Mouse (Mus musculus) forebrain, embryonic 16.5 days (tissue): ENCODE measurements around the gene Csnk1g2. TPM values are rescaled to one million over a fixed set of nuclear protein-coding genes. Genes with fewer than 3 reads are reported as not detected.
A peak's percentile ranks its signal among the peaks of the same experiment; 100 is the strongest.

Experiments used
- ATAC-seq: fragments of 200-750 bp; cut with Nextera tagmentation; 2 replicates; pipeline ENCODE4 v1.8.0; 2017; ENCODE audit warnings: mild to moderate bottlenecking, moderate library complexity
- H3K27ac ChIP-seq: fragments of 300-500 bp; sonication (generic); 2 replicates; pipeline ENCODE4 v1.5.1; 2014; ENCODE audit warnings: low read length, control low read depth
- H3K27me3 ChIP-seq: fragments of 300-500 bp; sonication (generic); replicated peaks from 2 replicates; pipeline ENCODE4 v1.6.1; 2014; ENCODE audit warnings: low read length; ENCODE audit not compliant: control insufficient read depth, insufficient read depth
- H3K36me3 ChIP-seq: fragments of 300-500 bp; sonication (generic); 2 replicates; pipeline ENCODE4 v1.6.1; 2014; ENCODE audit not compliant: control insufficient read depth, insufficient read depth
- H3K4me1 ChIP-seq: fragments of 300-500 bp; sonication (generic); replicated peaks from 2 replicates; pipeline ENCODE4 v1.6.1; 2014; ENCODE audit warnings: low read length; ENCODE audit not compliant: control insufficient read depth, insufficient read depth
- H3K4me2 ChIP-seq: fragments of 300-500 bp; sonication (generic); 2 replicates; pipeline ENCODE4 v1.6.1; 2014; ENCODE audit warnings: mild to moderate bottlenecking, low read length, control low read depth
- H3K4me3 ChIP-seq: fragments of 300-500 bp; sonication (generic); replicated peaks from 2 replicates; pipeline ENCODE4 v1.5.1; 2014; ENCODE audit warnings: mild to moderate bottlenecking, low read length, control low read depth
- H3K9ac ChIP-seq: fragments of 300-500 bp; sonication (generic); replicated peaks from 2 replicates; pipeline ENCODE4 v1.6.1; 2014; ENCODE audit warnings: low read depth, low read length, control low read depth
- H3K9me3 ChIP-seq: fragments of 300-500 bp; sonication (generic); 2 replicates; pipeline ENCODE4 v1.6.1; 2016; ENCODE audit warnings: low read length; ENCODE audit not compliant: control insufficient read depth
- WGBS: fragments of 180-500 bp; shearing (Covaris S2); extraction: QIAGEN DNeasy Blood & Tissue Kit; methylation state at CpG from one replicate; pipeline ENCODE4 v1.1.7; 2014; 5-methylcytosine and 5-hydroxymethylcytosine counted together
- polyA plus RNA-seq: library from polyadenylated mRNA; unstranded; fragments of >200 nt; fragmentation: Nextera tagmentation; extraction: Ambion mirVana; gene quantifications from 2 replicates; pipeline ENCODE4 v1.2.1, GENCODE M21; 2015

Csnk1g2 gene
- polyA plus RNA-seq, 1 experiment from 2014 or later, result 96.9 TPM

DNA sequence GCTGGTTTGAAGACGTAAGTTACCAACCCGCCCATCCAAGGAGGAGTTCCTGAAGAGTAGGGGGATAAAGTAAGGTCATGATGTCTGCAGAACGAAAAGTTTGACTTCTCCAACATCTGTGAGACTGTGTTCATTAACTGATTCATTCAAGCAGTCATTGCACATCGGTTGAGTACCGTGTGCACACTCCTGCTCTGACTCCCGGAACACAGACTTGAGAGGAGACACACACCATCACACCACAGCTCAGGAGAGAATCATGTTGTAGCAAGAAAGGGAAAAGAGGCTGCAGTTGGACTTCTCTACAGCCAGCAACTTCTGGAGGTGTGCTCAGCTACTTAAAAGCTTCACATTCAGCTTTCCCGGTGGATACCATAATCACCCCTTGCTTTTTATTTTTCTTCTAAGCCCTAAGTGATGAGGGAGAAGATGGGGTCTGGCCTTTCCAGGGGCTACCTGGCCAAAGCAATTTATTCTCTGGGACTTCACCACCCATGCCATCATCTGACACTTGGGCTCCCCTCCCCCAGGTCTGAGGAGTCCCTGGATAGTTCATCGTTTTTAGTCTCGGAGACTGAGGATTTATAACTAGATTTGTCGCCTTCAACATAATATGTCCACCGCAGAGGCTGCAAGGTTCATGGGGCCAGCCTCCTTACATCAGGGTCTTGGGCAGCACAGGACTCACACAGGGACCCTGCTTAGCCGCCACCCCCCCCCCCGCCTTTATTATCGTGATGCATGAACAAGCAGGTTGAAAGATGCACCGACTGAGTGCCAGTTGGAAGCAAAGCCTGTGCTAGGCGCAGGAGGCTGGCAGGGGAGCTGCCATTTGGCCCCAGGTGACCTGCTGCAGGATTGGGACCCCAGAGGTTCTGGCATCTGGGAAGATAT lies 1.6 kb upstream of the Csnk1g2 start:
- Histone ChIP-seq H3K36me3 (no peaks in the 10 kb centered on the region), H3K27ac (peak overlapping the region; percentile 99), H3K9ac (peak overlapping the region; percentile 70), H3K9me3 (no peaks in the 10 kb centered on the region), H3K4me3 (peak overlapping the region; percentile 66), H3K4me2 (peak overlapping the region; percentile 86), H3K27me3 (no peaks in the 10 kb centered on the region), H3K4me1 (peaks cover 26% of the 10 kb centered on the region)
- ATAC-seq, result no peak
- WGBS, result 56% methylated on average over 16 of the region's 16 CpGs

DNA sequence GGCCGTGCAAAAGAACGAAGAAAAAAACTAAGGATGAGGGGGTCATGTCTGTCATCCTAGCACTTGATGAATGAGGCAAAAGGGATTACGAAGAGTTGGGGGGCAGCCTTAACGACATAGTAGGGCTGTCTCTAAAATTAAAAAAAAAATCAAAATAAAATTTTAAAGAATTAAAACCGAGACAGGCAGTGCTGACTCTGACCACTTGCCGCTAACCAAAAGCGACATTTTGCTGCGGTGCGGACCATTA lies 1.0 kb upstream of the Csnk1g2 start:
- H3K9me3 ChIP-seq, result no peaks in the 10 kb centered on the region
- no peak for ATAC-seq
- WGBS, result 4% methylated on average over 9 of the region's 9 CpGs

DNA sequence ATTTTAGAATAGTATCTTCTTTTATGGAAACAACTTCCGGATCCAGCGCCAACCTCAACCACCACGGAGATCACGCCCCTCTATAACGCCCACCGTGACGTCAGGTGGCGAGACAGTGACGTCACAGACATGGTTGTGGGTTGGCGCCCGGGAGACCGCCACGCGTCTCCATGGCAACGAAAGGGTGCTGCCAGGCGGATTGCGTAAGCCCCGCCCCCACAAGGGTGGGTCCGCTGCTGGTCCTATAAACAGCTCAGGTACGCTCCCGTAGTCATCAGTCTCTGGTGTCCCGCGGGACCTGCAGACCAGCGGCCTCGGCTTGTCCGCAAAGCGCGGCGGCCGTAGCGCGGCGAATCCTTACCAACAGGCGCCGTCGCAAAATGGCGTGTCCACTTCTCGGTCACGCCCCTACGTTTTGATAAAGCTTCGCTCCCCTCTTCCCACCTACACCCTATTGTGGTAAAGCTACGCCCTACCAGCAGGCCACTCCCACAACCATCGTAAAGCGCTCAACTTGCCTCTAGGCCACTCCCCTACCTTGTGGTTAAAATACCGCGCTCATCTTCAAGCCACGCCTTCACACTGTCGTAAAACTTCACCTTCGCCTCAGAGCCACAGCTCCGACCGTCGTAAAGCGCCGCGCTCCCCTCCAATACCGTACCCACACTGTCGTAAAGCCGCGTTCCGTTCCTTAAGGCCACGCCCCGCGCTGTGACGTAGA lies 538 bp upstream of the Csnk1g2 start:
- peak overlapping the region; percentile 70 for H3K9ac ChIP-seq
- H3K4me3 ChIP-seq, result peak overlapping the region; percentile 66
- peak overlapping the region; percentile 99 for H3K27ac ChIP-seq
- peaks cover 26% of the 10 kb centered on the region for H3K4me1 ChIP-seq
- ATAC-seq, result peak; percentile 96
- H3K27me3 ChIP-seq, result no peaks in the 10 kb centered on the region
- under 1% methylated on average over 64 of the region's 64 CpGs for WGBS
- no peaks in the 10 kb centered on the region for H3K36me3 ChIP-seq
- H3K4me2 ChIP-seq, result peak overlapping the region; percentile 86
- no peaks in the 10 kb centered on the region for H3K9me3 ChIP-seq

More for the DNA sequence above, 1.0 kb upstream of the Csnk1g2 start:
- Histone ChIP-seq H3K4me3 (peak overlapping the region; percentile 66), H3K4me2 (peak overlapping the region; percentile 86), H3K9ac (peak overlapping the region; percentile 70), H3K27me3 (no peaks in the 10 kb centered on the region), H3K4me1 (peaks cover 26% of the 10 kb centered on the region), H3K27ac (peak overlapping the region; percentile 99), H3K36me3 (no peaks in the 10 kb centered on the region)

DNA sequence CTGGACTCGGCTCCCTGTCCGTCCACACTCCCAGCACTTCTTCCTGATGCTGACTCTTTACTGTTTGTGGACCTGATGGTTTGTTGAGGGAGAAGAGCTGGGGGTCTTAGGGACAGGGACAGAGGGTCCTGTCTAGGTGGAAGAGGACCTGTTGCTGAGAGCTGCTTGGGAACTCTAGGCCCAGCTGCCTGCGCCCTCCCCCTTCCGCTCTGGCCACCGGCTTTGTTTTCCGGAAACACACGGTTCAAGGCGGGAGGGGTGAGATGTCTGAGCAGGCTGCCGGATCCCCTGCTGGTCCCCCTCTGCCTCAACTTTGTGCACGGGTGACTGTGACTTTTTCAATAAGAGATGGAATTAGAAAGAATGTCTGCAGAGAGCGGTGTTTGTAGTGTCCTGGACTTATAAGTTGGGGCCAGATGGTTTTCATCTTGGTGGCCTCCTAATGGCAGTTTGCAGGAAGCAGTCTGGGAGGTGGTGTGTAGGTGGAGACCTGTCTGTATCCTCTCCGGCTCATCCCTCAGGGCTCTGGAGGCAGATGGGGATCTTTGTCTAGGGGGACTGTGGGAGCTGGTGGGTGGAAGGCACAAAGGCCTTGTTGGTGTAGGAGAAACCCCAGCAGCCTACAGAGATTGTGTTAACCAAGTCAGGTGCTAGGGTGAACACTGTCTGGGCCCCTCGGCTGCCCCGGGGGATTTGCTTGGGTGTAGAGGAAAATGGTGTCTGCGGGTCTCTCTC lies 986 bp downstream of the Csnk1g2 start:
- WGBS, result 17% methylated on average over 15 of the region's 15 CpGs
- no peaks in the 10 kb centered on the region for H3K36me3 ChIP-seq
- peak overlapping the region; percentile 66 for H3K4me3 ChIP-seq
- peak overlapping the region; percentile 92 for H3K9ac ChIP-seq
- peaks cover 28% of the 10 kb centered on the region for H3K4me1 ChIP-seq
- no peaks in the 10 kb centered on the region for H3K27me3 ChIP-seq
- H3K27ac ChIP-seq, result peak overlapping the region; percentile 63
- H3K9me3 ChIP-seq, result no peaks in the 10 kb centered on the region
- ATAC-seq, result no peak
- peak overlapping the region; percentile 80 for H3K4me2 ChIP-seq

DNA sequence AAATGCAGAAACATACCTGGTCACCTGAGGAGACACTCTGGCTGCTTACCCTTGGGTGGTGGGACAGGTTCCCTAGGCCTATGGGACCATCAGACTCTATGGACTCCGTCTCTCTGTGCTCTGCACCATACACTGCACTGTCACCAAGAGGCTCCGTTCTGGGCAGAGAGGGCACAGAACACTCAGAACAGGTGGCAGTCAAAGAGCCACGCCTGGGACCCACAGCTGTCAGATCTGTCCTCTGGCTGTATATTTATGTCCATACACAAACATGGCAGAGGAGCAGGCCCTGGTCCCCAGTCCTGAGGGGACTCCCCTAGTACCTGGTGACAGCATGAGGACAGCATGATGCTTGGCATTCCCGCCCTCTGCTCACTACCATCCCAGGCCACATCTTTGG lies 3.1 kb downstream of the Csnk1g2 start:
- Histone ChIP-seq H3K4me3 (no peak overlapping the region), H3K36me3 (no peaks in the 10 kb centered on the region), H3K4me2 (no peak overlapping the region), H3K4me1 (peaks cover 28% of the 10 kb centered on the region), H3K27ac (no peak overlapping the region), H3K9me3 (no peaks in the 10 kb centered on the region), H3K27me3 (no peaks in the 10 kb centered on the region), H3K9ac (no peak overlapping the region)
- ATAC-seq, result no peak
- whole genome bisulfite sequencing, result 89% methylated on average over 4 of the region's 4 CpGs

DNA sequence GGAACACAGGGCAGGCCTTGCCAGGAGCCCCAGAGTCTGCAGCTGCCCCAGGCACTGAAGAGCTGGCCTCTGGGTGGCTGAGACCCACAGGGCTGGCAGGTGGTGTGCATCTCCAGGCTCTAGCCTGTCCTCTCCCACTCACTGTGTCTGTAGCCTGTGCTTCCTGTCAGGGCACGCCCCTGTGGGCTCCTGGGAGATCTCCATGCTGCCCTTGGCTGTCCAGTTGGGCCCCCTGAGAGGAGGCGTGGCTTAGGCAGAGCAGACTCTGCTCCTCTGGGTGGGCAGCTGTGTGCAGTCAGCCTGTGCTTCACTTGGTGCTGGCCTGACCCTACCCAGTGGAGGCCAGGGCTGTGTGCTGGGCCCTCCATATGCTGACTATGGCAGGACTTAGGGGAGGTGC lies 5.0 kb downstream of the Csnk1g2 start:
- Histone ChIP-seq H3K4me3 (no peak overlapping the region), H3K27me3 (no peaks in the 10 kb centered on the region), H3K36me3 (no peaks in the 10 kb centered on the region), H3K9ac (no peak overlapping the region), H3K9me3 (no peaks in the 10 kb centered on the region), H3K4me2 (no peak overlapping the region), H3K27ac (no peak overlapping the region), H3K4me1 (peaks cover 23% of the 10 kb centered on the region)
- ATAC-seq, result no peak
- 74% methylated on average over 2 of the region's 2 CpGs for WGBS

DNA sequence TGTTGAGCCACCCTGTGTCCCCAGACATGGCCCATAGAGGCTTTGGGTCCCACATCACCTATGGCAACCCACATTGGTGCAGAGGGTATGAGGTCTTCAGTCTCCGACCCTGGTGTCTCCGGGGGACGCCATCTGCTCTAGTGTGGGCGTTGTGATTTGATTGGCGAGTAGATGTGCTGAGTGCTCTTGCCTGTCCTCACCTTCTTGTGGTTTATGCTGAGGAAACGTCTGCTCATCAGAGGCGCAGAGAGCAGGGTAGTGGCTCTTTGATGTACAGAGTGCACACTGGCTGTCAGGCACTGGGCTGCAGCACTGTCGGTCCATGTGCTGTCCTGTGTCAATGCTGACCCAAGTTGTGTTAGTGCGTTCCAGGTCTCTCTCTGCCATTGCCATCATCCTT lies 6.3 kb downstream of the Csnk1g2 start:
- no peak overlapping the region for H3K9ac ChIP-seq
- no peaks in the 10 kb centered on the region for H3K9me3 ChIP-seq
- no peaks in the 10 kb centered on the region for H3K36me3 ChIP-seq
- H3K4me1 ChIP-seq, result peaks cover 13% of the 10 kb centered on the region
- no peak overlapping the region for H3K4me2 ChIP-seq
- H3K27ac ChIP-seq, result no peak overlapping the region
- WGBS, result 86% methylated on average over 9 of the region's 9 CpGs
- H3K27me3 ChIP-seq, result no peaks in the 10 kb centered on the region
- ATAC-seq, result no peak
- H3K4me3 ChIP-seq, result no peak overlapping the region

DNA sequence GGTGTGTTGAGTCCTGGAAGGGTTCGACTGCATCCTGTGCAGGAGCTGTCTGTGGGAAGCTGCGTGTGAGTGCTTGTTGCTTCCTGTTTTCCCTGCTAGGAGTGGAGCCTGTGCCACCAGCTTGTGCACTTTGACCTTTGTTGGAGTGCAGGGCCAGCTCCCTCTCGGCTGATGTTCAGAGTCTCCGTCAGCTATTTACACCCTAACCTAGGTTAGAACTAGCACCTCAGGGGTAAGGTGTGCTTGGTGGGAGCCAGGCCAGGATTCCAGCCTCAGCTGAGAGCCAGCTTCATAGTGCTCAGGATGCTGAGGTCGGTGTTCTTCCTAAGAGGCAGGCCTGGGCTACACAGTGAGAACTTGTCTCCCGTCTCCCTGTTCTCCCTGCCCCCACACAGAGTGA lies 12.7 kb downstream of the Csnk1g2 start:
- H3K9ac ChIP-seq, result no peak overlapping the region
- 94% methylated on average over 6 of the region's 6 CpGs for whole genome bisulfite sequencing
- no peak overlapping the region for H3K4me2 ChIP-seq
- no peak overlapping the region for H3K4me3 ChIP-seq
- no peaks in the 10 kb centered on the region for H3K4me1 ChIP-seq
- ATAC-seq, result no peak
- H3K9me3 ChIP-seq, result no peaks in the 10 kb centered on the region
- H3K36me3 ChIP-seq, result peaks cover 34% of the 10 kb centered on the region
- H3K27ac ChIP-seq, result no peak overlapping the region
- H3K27me3 ChIP-seq, result no peaks in the 10 kb centered on the region

DNA sequence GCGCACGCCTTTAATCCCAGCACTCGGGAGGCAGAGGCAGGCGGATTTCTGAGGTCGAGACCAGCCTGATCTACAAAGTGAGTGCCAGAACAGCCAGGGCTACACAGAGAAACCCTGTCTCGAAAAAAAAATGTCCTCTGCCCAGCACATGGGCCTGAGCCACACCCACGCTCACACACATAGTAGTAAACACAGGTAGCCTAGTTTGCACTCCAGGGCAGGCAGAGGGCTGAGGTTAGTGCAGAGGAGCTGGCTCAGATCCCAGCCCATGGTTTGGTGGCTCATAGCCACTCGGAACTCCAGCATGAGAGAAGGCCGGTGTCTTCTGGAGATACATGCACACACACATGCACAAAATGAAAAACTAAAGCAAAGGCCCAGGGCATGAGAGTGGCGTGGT lies 24.3 kb downstream of the Csnk1g2 start:
- Histone ChIP-seq H3K4me3 (no peak overlapping the region), H3K9ac (no peak overlapping the region), H3K4me2 (no peak overlapping the region), H3K9me3 (no peaks in the 10 kb centered on the region), H3K36me3 (peaks cover 29% of the 10 kb centered on the region), H3K4me1 (no peaks in the 10 kb centered on the region), H3K27me3 (no peaks in the 10 kb centered on the region), H3K27ac (no peak overlapping the region)
- 91% methylated on average over 10 of the region's 10 CpGs for WGBS
- no peak for ATAC-seq
